Mouse (Mus musculus): ENCODE measurements around the gene Por.

GRCm38 (mm10) chr5:135668071-135668470, 1.8 kb upstream of the Por start:
- TF ChIP-seq CTCF (IDR thresholded peaks at IDR 0.05; ENCODE audit: low read depth, low read length) (no peak), POLR2A (IDR thresholded peaks at IDR 0.05; ENCODE audit: extremely low read depth, insufficient read depth, low read length) (no peak)

Measured in liver, adult 2 months (tissue).